In the genomic region with DNA sequence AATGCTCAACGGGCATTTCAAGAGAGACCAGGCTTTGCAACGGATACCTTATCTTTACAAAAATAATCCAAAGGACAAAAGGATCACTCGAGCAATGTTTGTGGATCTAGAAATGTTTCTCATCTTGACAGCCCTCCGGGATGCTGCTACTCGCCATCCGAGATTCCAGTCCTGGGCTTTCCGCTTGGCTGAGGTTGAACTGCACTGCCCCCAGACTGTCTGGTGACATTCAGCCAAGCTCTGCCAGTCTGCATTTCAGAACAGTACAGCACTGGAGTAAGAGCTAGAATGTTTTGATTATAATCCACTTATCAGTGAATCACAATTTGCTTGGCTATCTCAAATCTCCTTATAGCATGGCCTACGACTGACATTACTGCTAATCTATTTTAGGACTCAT, we compare ENCODE assay signal across 19 mouse cellular contexts. TPM values are rescaled to one million over a fixed set of nuclear protein-coding genes. Genes with fewer than 3 reads are reported as not detected.
DNase-seq lines count a peak whose midpoint lies in the region; ATAC-seq and TF ChIP-seq lines count a peak whose summit lies in the region.
"Had no signal": no experiment of that assay in that cellular context is flagged by ENCODE, and none has a peak within 500 bp of the region (broad histone marks: within the 10 kb centered on the region; RNA-seq: fewer than 3 reads in every experiment).

No protein-coding gene starts in this region.

- no peak for TF ChIP-seq POLR2A in brain, embryonic 14.5 days (IDR thresholded peaks at IDR 0.05; ENCODE audit: borderline replicate concordance, extremely low read depth, insufficient read depth, insufficient read length, poor library complexity, severe bottlenecking)

- TF ChIP-seq CTCF in brain, embryonic 14.5 days (IDR thresholded peaks at IDR 0.05; ENCODE audit: borderline replicate concordance, extremely low read depth, insufficient read depth, insufficient read length) = no peak

- H3K27me3 ChIP-seq in embryonic facial prominence, embryonic 15.5 days = no peaks in the 10 kb centered on the region
- H3K27me3 ChIP-seq: CH12.LX; hindbrain, embryonic 12.5 days; intestine, embryonic 15.5 days; limb, embryonic 13.5 days; lung, embryonic 15.5 days; neural tube, embryonic 12.5 days had no signal

- no peak for ATAC-seq in embryonic facial prominence, embryonic 15.5 days (ENCODE audit: insufficient number of reproducible peaks, low FRiP score, low TSS enrichment, low read depth)
- ATAC-seq: intestine, embryonic 15.5 days had no signal

- H3K36me3 ChIP-seq in embryonic facial prominence, embryonic 15.5 days = no peaks in the 10 kb centered on the region
- H3K36me3 ChIP-seq: hindbrain, embryonic 12.5 days; intestine, embryonic 15.5 days; limb, embryonic 13.5 days; lung, embryonic 15.5 days; neural tube, embryonic 12.5 days had no signal

- no peak overlapping the region for H3K4me3 ChIP-seq in embryonic facial prominence, embryonic 15.5 days (replicated peaks)
- H3K4me3 ChIP-seq: hindbrain, embryonic 12.5 days; intestine, embryonic 15.5 days; limb, embryonic 13.5 days; lung, embryonic 15.5 days; neural tube, embryonic 12.5 days had no signal

- no peak overlapping the region for H3K4me2 ChIP-seq in embryonic facial prominence, embryonic 15.5 days (replicated peaks)
- H3K4me2 ChIP-seq: heart, embryonic 11.5 days; hindbrain, embryonic 12.5 days; intestine, embryonic 15.5 days; limb, embryonic 13.5 days; lung, embryonic 15.5 days; neural tube, embryonic 12.5 days had no signal

- no peak overlapping the region for H3K9ac ChIP-seq in embryonic facial prominence, embryonic 15.5 days
- H3K9ac ChIP-seq: hindbrain, embryonic 12.5 days; intestine, embryonic 15.5 days; limb, embryonic 13.5 days; liver, embryonic 14.5 days; lung, embryonic 15.5 days; neural tube, embryonic 12.5 days had no signal

- WGBS in embryonic facial prominence, embryonic 15.5 days = 59% methylated on average over 8 of the region's 8 CpGs

- DNase-seq in heart, adult 11 months = peak; percentile 55
- DNase-seq in heart, adult 9 months (ENCODE audit: low spot score in 2 of 2) = no peak
- peak; percentile 22 for DNase-seq in kidney, postnatal 10 days
- no peak for DNase-seq in kidney, adult 8-10 months
- DNase-seq in brain, embryonic 14.5 days (ENCODE audit: low read depth) = peak; percentile 25
- no peak for DNase-seq in spleen, postnatal 36 days (ENCODE audit: low spot score in 2 of 2)
- DNase-seq: adrenal gland, postnatal 25 days; cerebellum, adult 18-20 months; lung, postnatal 4 days; thymus, postnatal 36 days had no signal

- H3K27ac ChIP-seq in embryonic facial prominence, embryonic 15.5 days (replicated peaks) = peak overlapping the region; percentile 48
- H3K27ac ChIP-seq: intestine, embryonic 15.5 days; limb, embryonic 13.5 days; liver, embryonic 14.5 days; lung, embryonic 15.5 days; neural tube, embryonic 12.5 days had no signal

- H3K4me1 ChIP-seq in embryonic facial prominence, embryonic 15.5 days = peaks cover 16% of the 10 kb centered on the region
- H3K4me1 ChIP-seq: intestine, embryonic 15.5 days; neural tube, embryonic 12.5 days had no signal

- H3K9me3 ChIP-seq in embryonic facial prominence, embryonic 15.5 days (replicated peaks) = no peaks in the 10 kb centered on the region
- H3K9me3 ChIP-seq: hindbrain, embryonic 12.5 days; intestine, embryonic 15.5 days; limb, embryonic 13.5 days; lung, embryonic 15.5 days; neural tube, embryonic 12.5 days had no signal

RNA-seq across cellular contexts. Expression of gene Itga8, which starts 8.3 kb away (rescaled TPM):
- polyA plus RNA-seq in brain, embryonic 14.5 days (2012; rRNA removed) = 1.9 and 3.1 TPM in 2 replicates
- 17.8 and 18.6 TPM in 2 replicates for polyA plus RNA-seq in embryonic facial prominence, embryonic 15.5 days (2015; fragmentation: Nextera tagmentation; extraction: Ambion mirVana)

Comparison
In these comparisons a context has a peak if more than half of its experiments do, and no peak if none do; other contexts are left out.
1. DNase-seq: peak in heart, adult 11 months (single experiment), kidney, postnatal 10 days (single experiment) and brain, embryonic 14.5 days (single experiment); none in heart, adult 9 months (0 of 2), kidney, adult 8-10 months (0 of 2) and spleen, postnatal 36 days (0 of 2).